Mouse (Mus musculus) left cerebral cortex, adult 11 months (tissue): Measurements from ENCODE around the gene Ltb.
"Not testable (repeated sequence)": the region's sequence is repeated elsewhere in the genome, so short reads cannot be mapped to it uniquely, and the experiment has no call there.

Experiments
- DNase-seq: peaks from one replicate; pipeline ENCODE4 v3.0.0; 2022; ENCODE audit warnings: low spot score

Ltb gene

GRCm38 (mm10) chr17:35226561-35227046 is 32.4 kb downstream of the Ltb start:
- DNase-seq = no peak

DNA sequence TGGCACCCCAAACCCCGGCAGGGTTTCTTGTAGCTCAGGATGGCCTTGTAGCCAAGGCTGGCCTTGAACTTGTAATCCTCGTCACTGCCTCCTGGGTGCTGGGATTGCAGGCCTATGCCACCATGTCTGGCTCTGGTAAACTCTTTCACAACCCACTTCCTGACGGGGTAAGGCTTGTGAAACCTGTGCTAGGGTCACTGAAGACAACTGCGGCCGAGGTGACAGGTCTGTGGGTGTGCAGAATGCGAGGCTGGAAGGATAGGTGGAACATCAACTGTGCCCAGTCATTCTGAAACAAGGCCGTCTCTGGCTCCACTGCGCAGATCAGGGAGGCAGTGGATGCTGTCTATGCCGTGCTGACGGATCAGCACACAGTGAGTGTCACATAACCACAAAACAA is 36.8 kb downstream of the Ltb start:
- DNase-seq = no peak

DNA sequence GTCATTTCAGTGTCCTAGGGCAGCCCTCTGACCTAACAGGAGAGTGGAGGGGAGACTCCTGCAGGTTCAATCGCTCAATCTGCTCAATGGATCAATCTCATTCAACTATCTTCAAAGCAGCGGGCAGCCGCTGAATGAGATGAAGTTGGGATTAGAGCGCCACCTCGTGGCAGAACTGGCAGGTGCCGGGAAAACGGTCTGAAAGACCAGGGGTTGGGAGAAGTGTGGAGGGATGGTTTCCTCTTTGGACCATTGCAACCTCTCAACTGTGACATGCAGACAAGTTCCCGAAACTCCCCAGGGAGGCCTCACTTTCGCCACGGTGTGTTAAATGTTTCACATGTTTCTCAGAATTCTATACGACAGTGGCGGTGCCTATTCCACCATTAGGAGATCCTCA is 37.8 kb downstream of the Ltb start:
- no peak for DNase-seq

GRCm38 (mm10) chr17:35232659-35233058 is 38.4 kb downstream of the Ltb start:
- DNase-seq = no peak

GRCm38 (mm10) chr17:35233114-35233980 is 39.1 kb downstream of the Ltb start, which contains the start of gene Atp6v1g2:
Atp6v1g2 (plus strand) TSS chr17:35233660.
- DNase-seq = no peak

GRCm38 (mm10) chr17:35234090-35234489 is 39.9 kb downstream of the Ltb start:
- DNase-seq = not testable (repeated sequence)

DNA sequence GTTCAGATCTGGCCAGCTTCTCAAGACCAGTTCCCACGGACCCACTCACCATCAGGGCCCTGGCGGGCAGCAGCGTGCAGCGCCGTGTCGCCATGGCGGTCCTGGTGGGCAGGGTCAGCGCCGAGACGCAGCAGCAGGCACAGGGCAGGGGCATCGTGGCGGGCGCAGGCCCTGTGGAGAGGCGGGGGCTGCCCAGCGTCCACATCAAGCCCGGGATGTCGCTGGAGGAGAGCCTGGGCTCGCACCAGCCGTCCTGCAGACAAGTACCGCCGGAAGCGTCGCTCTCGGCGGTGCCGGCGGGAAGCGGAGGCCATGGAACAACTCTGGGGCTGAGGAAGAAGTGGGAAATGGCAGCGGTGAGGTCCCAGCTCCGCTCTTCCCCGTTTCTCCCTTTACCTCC is 40.7 kb downstream of the Ltb start:
- DNase-seq = no peak

- peak; percentile 86 for DNase-seq
Measured at GRCm38 (mm10) chr17:35235614-35236389, 41.6 kb downstream of the Ltb start, which contains the start of gene Nfkbil1. Nfkbil1 (minus strand) TSS chr17:35235792.

DNA sequence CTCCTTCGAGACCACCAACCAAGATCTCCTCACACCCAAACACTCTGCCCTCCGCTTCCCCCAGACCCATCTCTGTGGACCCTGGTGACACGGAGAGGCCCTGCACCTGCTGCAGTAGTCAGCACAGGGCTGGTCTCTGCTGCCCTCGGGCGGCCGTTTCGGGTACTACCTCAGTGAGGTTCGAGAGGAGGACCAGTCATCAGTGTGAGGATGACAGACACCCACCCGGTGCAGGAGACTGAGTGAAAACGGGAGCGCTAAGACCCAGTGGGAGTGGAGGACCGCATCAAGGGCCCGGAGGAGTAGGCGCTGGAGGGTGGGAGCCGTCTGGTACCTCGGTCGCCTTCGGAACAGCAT is 42.1 kb downstream of the Ltb start:
- peak; percentile 93 for DNase-seq

DNA sequence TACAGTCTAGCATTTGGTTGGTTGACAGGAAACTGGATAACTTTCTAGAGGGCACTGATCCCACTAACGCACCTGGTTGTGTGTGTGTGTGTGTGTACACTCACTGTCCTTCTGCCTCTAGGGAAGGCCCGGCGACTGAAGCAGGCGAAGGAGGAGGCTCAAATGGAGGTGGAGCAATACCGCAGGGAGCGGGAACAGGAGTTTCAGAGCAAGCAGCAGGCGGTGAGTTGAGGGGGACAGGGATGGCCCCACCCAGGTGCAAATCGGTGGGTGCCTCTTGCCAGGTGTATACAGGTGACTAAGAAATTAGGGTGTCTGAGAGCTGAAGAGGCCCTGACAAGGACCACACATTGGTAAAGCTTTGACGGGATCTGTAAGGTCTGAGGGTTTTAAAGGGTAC is 42.8 kb downstream of the Ltb start:
- DNase-seq = no peak

DNA sequence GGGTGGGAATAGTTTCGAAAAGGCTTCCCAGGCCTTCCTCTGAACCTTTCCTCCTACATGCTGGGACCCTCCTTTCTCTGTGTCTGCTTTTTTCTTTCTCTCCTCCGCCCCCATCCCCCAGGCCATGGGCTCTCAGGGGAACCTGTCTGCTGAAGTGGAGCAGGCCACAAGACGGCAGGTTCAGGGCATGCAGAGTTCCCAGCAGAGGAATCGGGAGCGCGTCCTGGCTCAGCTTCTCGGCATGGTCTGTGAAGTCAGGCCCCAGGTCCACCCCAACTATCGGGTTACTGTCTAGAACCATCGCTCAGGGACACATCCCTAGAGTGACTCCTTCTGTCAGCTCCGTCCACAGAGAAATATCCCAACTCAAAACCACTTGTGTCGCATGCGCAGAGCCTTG is 43.3 kb downstream of the Ltb start:
- no peak for DNase-seq

DNA sequence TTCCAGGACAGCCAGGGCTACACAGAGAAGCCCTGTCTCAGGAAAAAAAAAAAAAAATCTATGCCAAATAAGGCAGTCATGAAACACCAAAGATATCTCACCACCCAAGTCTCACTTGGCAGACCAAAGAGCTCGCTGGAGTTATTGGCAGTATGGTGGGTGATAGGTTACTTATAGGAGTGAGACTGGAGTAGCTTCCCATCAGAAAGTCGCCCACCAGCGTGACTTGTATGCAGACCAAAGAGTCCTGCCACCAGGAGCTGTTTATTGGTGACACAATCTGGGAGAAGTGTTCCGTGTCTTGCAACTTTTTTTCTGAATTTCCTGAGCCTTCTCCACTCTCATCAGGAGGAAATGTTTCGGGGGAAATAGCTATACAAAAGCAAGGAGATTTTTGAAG is 45.5 kb downstream of the Ltb start:
- DNase-seq = no peak

GRCm38 (mm10) chr17:35240384-35241304 is 46.4 kb downstream of the Ltb start:
- no peak for DNase-seq

DNA sequence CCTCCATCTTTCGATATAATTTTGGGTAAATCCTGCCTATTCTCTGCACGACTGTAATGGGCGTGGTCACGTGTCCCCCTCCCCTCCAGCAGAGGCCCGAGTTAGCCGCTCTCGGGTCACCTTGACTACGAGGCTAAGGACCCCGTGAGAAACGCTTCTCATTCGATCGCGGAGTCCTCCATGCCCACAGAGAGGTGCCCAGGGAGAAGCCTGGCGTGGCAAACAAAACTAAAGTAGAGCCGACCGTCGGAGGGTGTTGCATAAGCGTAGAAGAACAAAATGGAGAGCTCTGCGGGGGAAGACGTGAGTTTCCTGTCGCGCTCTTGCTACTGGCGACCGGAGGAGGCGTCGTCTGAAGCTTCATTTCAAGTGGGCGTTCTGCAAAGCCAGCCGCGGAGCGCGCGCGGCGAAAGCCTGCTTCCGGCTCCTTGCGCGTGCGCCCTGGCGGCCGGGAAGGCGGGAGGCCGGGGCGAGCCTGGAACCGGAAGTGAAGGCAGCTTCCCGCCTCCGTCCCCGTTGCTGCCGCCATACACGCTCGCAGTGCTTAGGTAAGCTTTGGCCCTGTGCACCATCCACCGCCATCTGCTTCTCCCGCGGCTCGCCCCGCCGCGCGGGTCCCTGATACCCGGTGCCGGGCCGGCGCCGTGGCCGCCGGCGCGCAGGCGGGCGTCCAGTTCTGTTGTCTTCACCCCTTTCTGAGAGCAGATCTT is 47.2 kb downstream of the Ltb start, which contains the start of gene Ddx39b:
Ddx39b (plus strand) TSS at position 442 of the 710 bp plus-strand sequence.
- peak; percentile 95 for DNase-seq

- DNase-seq = no peak
Measured at GRCm38 (mm10) chr17:35242015-35242941, 48.0 kb downstream of the Ltb start.

GRCm38 (mm10) chr17:35243086-35243485 is 48.8 kb downstream of the Ltb start:
- no peak for DNase-seq

GRCm38 (mm10) chr17:35244999-35245398 is 50.8 kb downstream of the Ltb start:
- no peak for DNase-seq
